Mouse (Mus musculus): ENCODE data around the gene Tmem131. TPM values are rescaled to one million over a fixed set of nuclear protein-coding genes. Genes with fewer than 3 reads are reported as not detected.

Gene Tmem131
- polyA plus RNA-seq, 1 experiment from 2014 or later = 6.0 TPM

DNA sequence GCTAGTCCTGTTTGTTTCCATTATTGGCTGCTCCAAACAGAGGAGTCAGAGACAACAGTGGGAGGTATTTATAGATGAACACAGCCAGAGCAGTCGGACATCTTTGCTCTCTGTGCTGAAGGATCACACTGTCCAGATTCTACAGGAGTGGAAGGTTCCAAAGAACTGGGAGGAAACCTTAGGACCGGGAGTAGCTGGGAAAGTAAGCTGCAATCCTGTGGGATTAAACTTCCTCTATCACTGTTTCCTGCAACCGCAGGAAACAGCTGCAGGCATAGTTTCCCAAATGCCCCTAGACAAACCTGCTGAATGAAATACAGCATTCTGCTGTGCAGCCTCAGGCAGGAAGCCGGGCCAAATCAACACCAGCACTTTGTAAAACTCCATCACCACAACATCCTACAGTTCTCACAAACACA is 83.0 kb downstream of the Tmem131 start:
- no peak overlapping the region for H3K4me3 ChIP-seq (ENCODE audit: low read depth, low read length)
- 38% methylated on average over 4 of the region's 4 CpGs for WGBS
- H3K27me3 ChIP-seq (replicated peaks; ENCODE audit: insufficient read depth, low read length) = no peaks in the 10 kb centered on the region
- H3K4me2 ChIP-seq (replicated peaks; ENCODE audit: low read depth, low read length) = no peak overlapping the region
- peaks cover 12% of the 10 kb centered on the region for H3K4me1 ChIP-seq (ENCODE audit: insufficient read depth, low read depth, low read length)
- H3K27ac ChIP-seq (ENCODE audit: low read length) = peak overlapping the region; percentile 51; the same call in 1 of the 2 replicates
- H3K9me3 ChIP-seq (ENCODE audit: low read length) = no peaks in the 10 kb centered on the region
- DNase-seq (ENCODE audit: low spot score) (peak; percentile 45), ATAC-seq (peak; percentile 61)
- no peak overlapping the region for H3K9ac ChIP-seq (replicated peaks; ENCODE audit: low read depth)
- TF ChIP-seq CTCF (IDR thresholded peaks at IDR 0.05) (no peak), EP300 (IDR thresholded peaks at IDR 0.05) (peak; percentile 69; the same call in 1 of the 2 replicates)
- no peaks in the 10 kb centered on the region for H3K36me3 ChIP-seq (ENCODE audit: insufficient read depth, low read length)

DNA sequence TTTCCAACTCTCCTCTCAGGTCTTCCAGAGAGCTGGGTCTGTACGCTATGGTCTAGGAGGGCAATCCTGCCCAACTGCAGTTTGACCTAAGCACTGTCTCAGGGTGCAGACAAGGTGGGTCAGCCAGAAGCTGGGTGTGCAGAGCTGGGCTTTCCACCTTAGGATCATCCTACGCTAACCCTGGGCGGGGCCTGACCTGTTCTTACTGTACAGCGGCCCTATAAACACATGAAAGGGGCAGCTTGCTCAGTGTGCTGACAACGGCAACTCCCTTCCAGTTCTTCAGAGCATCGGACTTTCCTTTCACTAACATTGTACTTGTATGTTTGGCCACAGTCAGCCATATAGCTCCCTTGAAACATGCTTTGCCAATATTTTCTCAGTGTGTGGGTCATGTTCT is 86.4 kb downstream of the Tmem131 start:
- 91% methylated on average over 6 of the region's 6 CpGs for WGBS

DNA sequence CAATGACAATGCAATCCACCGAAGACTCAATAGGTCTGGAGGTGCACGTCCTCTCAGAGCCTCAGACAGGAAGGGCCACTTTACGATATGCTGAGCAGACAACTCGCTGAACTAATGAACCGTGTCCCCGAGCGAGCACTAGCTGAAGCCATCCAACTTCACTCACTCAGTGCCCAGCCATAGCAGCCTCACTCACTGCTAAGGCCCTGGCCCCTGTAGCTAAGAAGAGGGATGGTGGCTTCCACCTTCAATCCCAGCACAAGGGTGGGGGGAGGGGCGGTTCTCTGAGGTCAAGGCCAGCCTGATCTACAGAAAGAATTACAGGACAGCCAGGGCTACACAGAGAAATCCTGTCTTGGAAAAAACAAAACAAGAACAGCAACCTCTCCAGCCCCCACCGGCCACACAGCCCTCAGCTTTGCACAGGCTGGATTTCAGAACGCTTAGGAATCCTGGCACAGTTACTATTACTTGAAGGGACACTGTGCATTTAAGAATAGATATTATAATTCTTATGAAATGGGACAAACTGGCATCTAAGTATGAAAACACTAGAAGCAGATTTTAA is 89.2 kb downstream of the Tmem131 start:
- Histone ChIP-seq H3K4me3 (ENCODE audit: low read depth, low read length) (no peak overlapping the region), H3K9me3 (ENCODE audit: low read length) (no peaks in the 10 kb centered on the region), H3K27me3 (replicated peaks; ENCODE audit: insufficient read depth, low read length) (no peaks in the 10 kb centered on the region), H3K4me1 (ENCODE audit: insufficient read depth, low read depth, low read length) (no peaks in the 10 kb centered on the region), H3K27ac (ENCODE audit: low read length) (no peak overlapping the region), H3K4me2 (replicated peaks; ENCODE audit: low read depth, low read length) (no peak overlapping the region), H3K9ac (replicated peaks; ENCODE audit: low read depth) (no peak overlapping the region), H3K36me3 (ENCODE audit: insufficient read depth, low read length) (no peaks in the 10 kb centered on the region)
- no peak for TF ChIP-seq CTCF (IDR thresholded peaks at IDR 0.05)
- TF ChIP-seq EP300 (IDR thresholded peaks at IDR 0.05) = no peak
- DNase-seq (ENCODE audit: low spot score) = no peak
- ATAC-seq = no peak
- 86% methylated on average over 10 of the region's 10 CpGs for WGBS

More for the DNA sequence above, 86.4 kb downstream of the Tmem131 start:
- Histone ChIP-seq H3K4me3 (ENCODE audit: low read depth, low read length) (no peak overlapping the region), H3K4me2 (replicated peaks; ENCODE audit: low read depth, low read length) (no peak overlapping the region), H3K36me3 (ENCODE audit: insufficient read depth, low read length) (no peaks in the 10 kb centered on the region), H3K4me1 (ENCODE audit: insufficient read depth, low read depth, low read length) (peaks cover 12% of the 10 kb centered on the region), H3K9me3 (ENCODE audit: low read length) (no peaks in the 10 kb centered on the region), H3K27ac (ENCODE audit: low read length) (no peak overlapping the region), H3K27me3 (replicated peaks; ENCODE audit: insufficient read depth, low read length) (no peaks in the 10 kb centered on the region), H3K9ac (replicated peaks; ENCODE audit: low read depth) (no peak overlapping the region)
- DNase-seq (ENCODE audit: low spot score) (no peak), ATAC-seq (no peak)
- TF ChIP-seq EP300 (IDR thresholded peaks at IDR 0.05) (no peak), CTCF (IDR thresholded peaks at IDR 0.05) (no peak)

DNA sequence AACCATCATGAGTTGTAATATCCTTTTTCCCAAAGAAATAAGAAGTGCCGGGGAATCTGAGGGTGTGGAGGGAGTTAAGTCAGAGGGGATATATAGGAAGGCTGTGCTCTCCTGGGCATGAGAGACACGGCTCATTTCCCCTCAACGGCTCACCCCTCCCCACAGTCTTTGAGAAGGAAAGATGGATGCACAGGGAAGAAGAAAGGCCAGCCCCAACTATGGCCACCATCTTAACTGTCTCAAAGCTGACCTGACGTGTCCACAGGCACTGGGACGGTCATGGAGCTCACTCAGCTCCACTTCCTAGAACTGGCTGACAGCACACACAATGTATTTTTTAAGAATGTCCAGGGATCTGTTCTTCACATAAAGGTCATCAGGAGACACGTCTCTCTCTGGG is 91.4 kb downstream of the Tmem131 start:
- no peak overlapping the region for H3K4me2 ChIP-seq (replicated peaks; ENCODE audit: low read depth, low read length)
- no peak overlapping the region for H3K4me3 ChIP-seq (ENCODE audit: low read depth, low read length)
- 82% methylated on average over 6 of the region's 6 CpGs for WGBS
- no peak overlapping the region for H3K27ac ChIP-seq (ENCODE audit: low read length)
- no peaks in the 10 kb centered on the region for H3K9me3 ChIP-seq (ENCODE audit: low read length)
- H3K4me1 ChIP-seq (ENCODE audit: insufficient read depth, low read depth, low read length) = no peaks in the 10 kb centered on the region
- DNase-seq (ENCODE audit: low spot score) = no peak
- H3K36me3 ChIP-seq (ENCODE audit: insufficient read depth, low read length) = no peaks in the 10 kb centered on the region
- H3K9ac ChIP-seq (replicated peaks; ENCODE audit: low read depth) = no peak overlapping the region
- ATAC-seq = no peak
- no peaks in the 10 kb centered on the region for H3K27me3 ChIP-seq (replicated peaks; ENCODE audit: insufficient read depth, low read length)
- TF ChIP-seq CTCF (IDR thresholded peaks at IDR 0.05) = no peak
- TF ChIP-seq EP300 (IDR thresholded peaks at IDR 0.05) = no peak

DNA sequence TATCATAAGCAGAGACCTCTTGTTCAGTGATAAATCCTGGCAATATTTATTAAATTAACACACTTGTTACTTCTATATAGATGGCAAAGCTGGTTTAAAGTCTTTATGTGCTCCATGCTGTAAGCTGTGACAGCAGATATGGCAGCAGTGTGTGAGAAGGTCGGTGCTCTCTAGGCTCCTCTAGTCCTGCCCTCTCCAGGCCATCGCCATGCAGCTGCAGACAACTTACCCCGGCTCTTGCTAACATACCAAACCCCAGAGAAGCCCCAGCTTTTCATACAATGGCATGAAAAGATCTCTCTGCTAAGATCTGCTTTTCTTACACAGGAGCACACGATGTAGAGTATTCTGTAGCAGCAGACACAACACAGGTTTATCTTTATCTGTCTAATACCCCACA is 92.1 kb downstream of the Tmem131 start:
- ATAC-seq = no peak
- Histone ChIP-seq H3K9ac (replicated peaks; ENCODE audit: low read depth) (no peak overlapping the region), H3K4me3 (ENCODE audit: low read depth, low read length) (no peak overlapping the region), H3K9me3 (ENCODE audit: low read length) (no peaks in the 10 kb centered on the region), H3K36me3 (ENCODE audit: insufficient read depth, low read length) (no peaks in the 10 kb centered on the region), H3K4me1 (ENCODE audit: insufficient read depth, low read depth, low read length) (no peaks in the 10 kb centered on the region), H3K27ac (ENCODE audit: low read length) (no peak overlapping the region), H3K27me3 (replicated peaks; ENCODE audit: insufficient read depth, low read length) (no peaks in the 10 kb centered on the region), H3K4me2 (replicated peaks; ENCODE audit: low read depth, low read length) (no peak overlapping the region)
- 84% methylated on average over 4 of the region's 4 CpGs for WGBS
- no peak for DNase-seq (ENCODE audit: low spot score)
- TF ChIP-seq EP300 (IDR thresholded peaks at IDR 0.05) (no peak), CTCF (IDR thresholded peaks at IDR 0.05) (no peak)

DNA sequence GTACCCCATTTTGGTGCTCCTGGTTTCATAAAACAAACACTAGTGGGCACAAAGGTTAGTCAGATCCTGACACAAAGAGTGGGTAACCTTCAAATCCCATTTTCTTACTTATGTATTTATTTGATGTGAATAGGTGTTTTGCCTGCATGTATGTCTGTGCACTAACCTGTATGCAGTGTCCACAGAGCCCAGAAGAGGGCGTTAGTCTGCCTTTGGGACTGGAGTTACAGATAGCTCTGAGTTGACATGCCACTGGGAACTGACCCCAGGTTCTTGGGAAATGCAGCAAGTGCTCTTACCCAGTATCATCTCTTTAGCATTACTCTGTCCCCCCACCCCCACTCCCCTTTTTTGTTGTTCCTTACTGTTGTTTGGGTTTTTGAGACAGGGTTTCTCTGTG is 95.4 kb downstream of the Tmem131 start:
- 89% methylated on average over 1 of the region's 1 CpGs for WGBS
- Histone ChIP-seq H3K9ac (replicated peaks; ENCODE audit: low read depth) (no peak overlapping the region), H3K4me2 (replicated peaks; ENCODE audit: low read depth, low read length) (no peak overlapping the region), H3K27me3 (replicated peaks; ENCODE audit: insufficient read depth, low read length) (no peaks in the 10 kb centered on the region), H3K36me3 (ENCODE audit: insufficient read depth, low read length) (no peaks in the 10 kb centered on the region), H3K4me1 (ENCODE audit: insufficient read depth, low read depth, low read length) (no peaks in the 10 kb centered on the region), H3K9me3 (ENCODE audit: low read length) (no peaks in the 10 kb centered on the region), H3K4me3 (ENCODE audit: low read depth, low read length) (no peak overlapping the region), H3K27ac (ENCODE audit: low read length) (no peak overlapping the region)
- DNase-seq (ENCODE audit: low spot score) (no peak), ATAC-seq (no peak)
- TF ChIP-seq EP300 (IDR thresholded peaks at IDR 0.05) = no peak
- no peak for TF ChIP-seq CTCF (IDR thresholded peaks at IDR 0.05)

DNA sequence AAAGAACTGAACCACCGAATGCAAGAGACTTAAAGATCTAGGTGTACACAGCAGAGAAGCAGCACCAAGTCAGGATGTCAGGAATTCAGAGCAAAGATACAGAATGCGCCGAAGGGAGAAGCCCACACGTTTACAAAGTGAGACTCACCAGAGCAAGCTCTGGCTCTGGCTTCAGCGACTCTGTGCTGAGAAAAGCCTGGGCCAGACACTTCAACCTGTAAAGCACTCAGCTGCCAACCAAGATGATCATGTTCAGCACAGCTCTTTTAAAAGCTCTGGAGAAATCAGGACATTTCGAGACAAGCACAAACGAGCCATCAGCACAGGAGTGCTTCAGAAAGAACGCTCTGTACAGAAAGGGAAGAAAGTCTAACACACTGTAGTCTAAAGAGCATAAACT is 96.2 kb downstream of the Tmem131 start:
- Histone ChIP-seq H3K27ac (ENCODE audit: low read length) (no peak overlapping the region), H3K27me3 (replicated peaks; ENCODE audit: insufficient read depth, low read length) (no peaks in the 10 kb centered on the region), H3K4me2 (replicated peaks; ENCODE audit: low read depth, low read length) (no peak overlapping the region), H3K9me3 (ENCODE audit: low read length) (no peaks in the 10 kb centered on the region), H3K4me3 (ENCODE audit: low read depth, low read length) (no peak overlapping the region), H3K4me1 (ENCODE audit: insufficient read depth, low read depth, low read length) (no peaks in the 10 kb centered on the region), H3K9ac (replicated peaks; ENCODE audit: low read depth) (no peak overlapping the region), H3K36me3 (ENCODE audit: insufficient read depth, low read length) (no peaks in the 10 kb centered on the region)
- DNase-seq (ENCODE audit: low spot score) = no peak
- no peak for TF ChIP-seq EP300 (IDR thresholded peaks at IDR 0.05)
- no peak for TF ChIP-seq CTCF (IDR thresholded peaks at IDR 0.05)
- 79% methylated on average over 8 of the region's 8 CpGs for WGBS
- ATAC-seq = no peak

Data from lung, postnatal 0 days (tissue).